Mouse (Mus musculus) lung, postnatal 0 days (tissue): ENCODE measurements around the gene Timd2.

Experiments used
- CTCF ChIP-seq: IDR thresholded peaks from 2 replicates; pipeline ENCODE4 v1.5.1; 2016; ENCODE audit warnings: antibody characterized with exemption, mild to moderate bottlenecking
- EP300 ChIP-seq: IDR thresholded peaks from 2 replicates; pipeline ENCODE4 v1.6.1; 2016; ENCODE audit warnings: antibody characterized with exemption, mild to moderate bottlenecking, control low read depth

- TF ChIP-seq EP300 (no peak), CTCF (no peak)
Observed at GRCm38 (mm10) chr11:46747996-46748395, 41.1 kb upstream of the Timd2 start.
